In genomic region chr7:80642552-80642951, GRCm38 (mm10) we compare ENCODE assay signal across 15 mouse cellular contexts. TPM values are rescaled to one million over a fixed set of nuclear protein-coding genes. Genes with fewer than 3 reads are reported as not detected.
A peak's percentile ranks its signal among the peaks of the same experiment; 100 is the strongest.
DNase-seq lines count a peak whose midpoint lies in the region; ATAC-seq and TF ChIP-seq lines count a peak whose summit lies in the region.
"Had no signal": no experiment of that assay in that cellular context is flagged by ENCODE, and none has a peak within 500 bp of the region (broad histone marks: within the 10 kb centered on the region; RNA-seq: fewer than 3 reads in every experiment).

No protein-coding gene starts in this region.

- 0 out of 2 replicates have a peak overlapping the region, but pooled peaks have one; percentile 62 for H3K27ac ChIP-seq in liver, postnatal 0 days (ENCODE audit: low read depth)
- H3K27ac ChIP-seq in gastrocnemius, adult 2 months: peak overlapping the region; percentile 84
- peak overlapping the region; percentile 39 for H3K27ac ChIP-seq in olfactory bulb, adult 2 months (ENCODE audit: insufficient read depth, low read depth, low read length)
- H3K27ac ChIP-seq: intestine, embryonic 15.5 days; limb, embryonic 10.5 days; liver, embryonic 13.5 days; midbrain, embryonic 12.5 days had no signal

- H3K9me3 ChIP-seq in liver, postnatal 0 days (ENCODE audit: low read length): no peaks in the 10 kb centered on the region
- H3K9me3 ChIP-seq: hindbrain, embryonic 13.5 days; intestine, embryonic 15.5 days; kidney, embryonic 15.5 days; limb, embryonic 10.5 days; liver, embryonic 13.5 days; midbrain, embryonic 12.5 days had no signal

- WGBS in liver, postnatal 0 days (ENCODE audit: insufficient replicate concordance): 35% methylated on average over 5 of the region's 5 CpGs
- 16% methylated on average over 5 of the region's 5 CpGs for WGBS in olfactory bulb, adult 2 months

- H3K4me1 ChIP-seq in liver, postnatal 0 days (ENCODE audit: insufficient read depth): peaks cover 43% of the 10 kb centered on the region
- peaks cover 58% of the 10 kb centered on the region for H3K4me1 ChIP-seq in olfactory bulb, adult 2 months (ENCODE audit: control insufficient read depth, insufficient read depth, low read length)

- no peak overlapping the region for H3K4me3 ChIP-seq in liver, postnatal 0 days (ENCODE audit: low read depth, low read length)
- H3K4me3 ChIP-seq in gastrocnemius, adult 2 months: peak overlapping the region; percentile 56
- no peak overlapping the region for H3K4me3 ChIP-seq in olfactory bulb, adult 2 months (ENCODE audit: insufficient read depth, low read depth, low read length)
- H3K4me3 ChIP-seq: hindbrain, embryonic 13.5 days; intestine, embryonic 15.5 days; kidney, embryonic 15.5 days; limb, embryonic 10.5 days; liver, embryonic 13.5 days; midbrain, embryonic 12.5 days had no signal

- H3K36me3 ChIP-seq in liver, postnatal 0 days (replicated peaks; ENCODE audit: insufficient read depth, low read length): no peaks in the 10 kb centered on the region
- H3K36me3 ChIP-seq: hindbrain, embryonic 13.5 days; intestine, embryonic 15.5 days; kidney, embryonic 15.5 days; limb, embryonic 10.5 days; liver, embryonic 13.5 days; midbrain, embryonic 12.5 days had no signal

- TF ChIP-seq POLR2A in olfactory bulb, adult 2 months (IDR thresholded peaks at IDR 0.05; ENCODE audit: insufficient read depth, low read depth, low read length): no peak

- DNase-seq in frontal cortex, postnatal 36 days (ENCODE audit: low spot score in 2 of 2): no peak
- DNase-seq in liver, postnatal 0 days: no peak
- no peak for DNase-seq in liver
- peak; percentile 85 for DNase-seq in gastrocnemius, adult 2 months
- no peak for DNase-seq in embryo, embryonic 10 days (ENCODE audit: low spot score)
- DNase-seq: adrenal gland, postnatal 14 days; liver, embryonic 13.5 days; right cerebral cortex, postnatal 14 days had no signal

- H3K9ac ChIP-seq in liver, postnatal 0 days (replicated peaks): no peak overlapping the region
- H3K9ac ChIP-seq: hindbrain, embryonic 13.5 days; intestine, embryonic 15.5 days; kidney, embryonic 15.5 days; liver, embryonic 13.5 days; midbrain, embryonic 12.5 days had no signal

- 0 out of 2 replicates have a peak, but pooled peaks have one; percentile 50 for ATAC-seq in frontal cortex, adult (ENCODE audit: low TSS enrichment)
- no peak for ATAC-seq in liver, postnatal 0 days
- ATAC-seq: intestine, embryonic 15.5 days had no signal

- no peak overlapping the region for H3K4me2 ChIP-seq in liver, postnatal 0 days (ENCODE audit: low read depth, low read length)
- H3K4me2 ChIP-seq: hindbrain, embryonic 13.5 days; intestine, embryonic 15.5 days; kidney, embryonic 15.5 days; liver, embryonic 13.5 days; midbrain, embryonic 12.5 days had no signal

- intact Hi-C loops in gastrocnemius, adult 2 months (cut with DNase I): no loop called here

- no peak for TF ChIP-seq CTCF in liver, postnatal 0 days (IDR thresholded peaks at IDR 0.05; ENCODE audit: low read depth)
- no peak for TF ChIP-seq CTCF in gastrocnemius, adult 2 months (IDR thresholded peaks at IDR 0.05)
- TF ChIP-seq CTCF in olfactory bulb, adult 2 months (IDR thresholded peaks at IDR 0.05; ENCODE audit: insufficient read depth, low read depth, low read length): no peak

- no peaks in the 10 kb centered on the region for H3K27me3 ChIP-seq in liver, postnatal 0 days (ENCODE audit: insufficient read depth, low read length)
- H3K27me3 ChIP-seq: hindbrain, embryonic 13.5 days; intestine, embryonic 15.5 days; kidney, embryonic 15.5 days; liver, embryonic 13.5 days; midbrain, embryonic 12.5 days had no signal

- TF ChIP-seq EP300 in liver, postnatal 0 days (IDR thresholded peaks at IDR 0.05; ENCODE audit: low read depth): no peak

RNA-seq across cellular contexts. Expression of gene Crtc3, which starts 46.1 kb away (rescaled TPM):
- 4.1 and 5.4 TPM in 2 replicates for polyA plus RNA-seq in liver, postnatal 0 days (2015; fragmentation: Nextera tagmentation; extraction: Ambion mirVana)
- 10 to 100 TPM; 12.0 to 13.1 TPM for total RNA-seq in gastrocnemius, adult 2 months (2021)
- polyA plus RNA-seq in olfactory bulb, adult 2 months (2012; ENCODE audit: insufficient read depth, insufficient read length, low replicate concordance, missing spikeins): not detected in 2 replicates
